Mouse (Mus musculus) ES-E14 (cell line): ENCODE results near the gene Ulk4.

Experiments
- CHD2 ChIP-seq: IDR thresholded peaks from 2 replicates; pipeline ENCODE4 v1.6.1; 2014; ENCODE audit warnings: mild to moderate bottlenecking, low read depth, low read length, inconsistent platforms
- HCFC1 ChIP-seq: IDR thresholded peaks from 2 replicates; pipeline ENCODE4 v1.6.1; 2012; ENCODE audit warnings: low read length, inconsistent platforms, borderline replicate concordance; ENCODE audit not compliant: insufficient read depth
- ZC3H11A ChIP-seq: IDR thresholded peaks from 2 replicates; pipeline ENCODE4 v1.6.1; 2012; ENCODE audit warnings: low read depth, mild to moderate bottlenecking, inconsistent platforms, low read length, borderline replicate concordance
- ZNF384 ChIP-seq: IDR thresholded peaks from 2 replicates; pipeline ENCODE4 v1.6.1; 2012; ENCODE audit warnings: low read depth, low read length, inconsistent platforms

- TF ChIP-seq CHD2, result no peak
- TF ChIP-seq ZC3H11A, result peak; percentile 47; the same call in 1 of the 2 replicates
- no peak for TF ChIP-seq HCFC1
- no peak for TF ChIP-seq ZNF384
Measured at GRCm38 (mm10) chr9:121215349-121216000, 61.5 kb downstream of the Ulk4 start.
